Mouse (Mus musculus) neural tube, embryonic 13.5 days (tissue): Measurements from ENCODE around the gene Lrrc55. TPM values are rescaled to one million over a fixed set of nuclear protein-coding genes. Genes with fewer than 3 reads are reported as not detected.

Experiments
- ATAC-seq: fragments of 200-750 bp; cut with Nextera tagmentation; 2 replicates; pipeline ENCODE4 v1.8.0; 2017; ENCODE audit warnings: low read depth, mild to moderate bottlenecking, moderate TSS enrichment, moderate library complexity
- H3K27ac ChIP-seq: fragments of 300-500 bp; sonication (generic); replicated peaks from 2 replicates; pipeline ENCODE4 v1.5.1; 2015; ENCODE audit warnings: moderate library complexity, mild to moderate bottlenecking, inconsistent platforms
- H3K27me3 ChIP-seq: fragments of 300-500 bp; sonication (generic); 2 replicates; pipeline ENCODE4 v1.6.1; 2015; ENCODE audit warnings: mild to moderate bottlenecking, inconsistent platforms
- H3K36me3 ChIP-seq: fragments of 300-500 bp; sonication (generic); 2 replicates; pipeline ENCODE4 v1.6.1; 2015; ENCODE audit warnings: mild to moderate bottlenecking, inconsistent platforms
- H3K4me1 ChIP-seq: fragments of 300-500 bp; sonication (generic); replicated peaks from 2 replicates; pipeline ENCODE4 v1.6.1; 2015; ENCODE audit warnings: inconsistent platforms
- H3K4me2 ChIP-seq: fragments of 300-500 bp; sonication (generic); 2 replicates; pipeline ENCODE4 v1.6.1; 2015; ENCODE audit warnings: inconsistent platforms, mild to moderate bottlenecking, moderate library complexity
- H3K4me3 ChIP-seq: fragments of 300-500 bp; sonication (generic); 2 replicates; pipeline ENCODE4 v1.5.1; 2015; ENCODE audit warnings: mild to moderate bottlenecking, inconsistent platforms
- H3K9ac ChIP-seq: fragments of 300-500 bp; sonication (generic); 2 replicates; pipeline ENCODE4 v1.6.1; 2015; ENCODE audit warnings: moderate library complexity, mild to moderate bottlenecking, inconsistent platforms
- H3K9me3 ChIP-seq: fragments of 300-500 bp; sonication (generic); 2 replicates; pipeline ENCODE4 v1.6.1; 2016; ENCODE audit warnings: inconsistent platforms
- WGBS: fragments of 180-500 bp; shearing (Covaris S2); methylation state at CpG from one replicate; pipeline ENCODE4 v1.1.7; 2015; 5-methylcytosine and 5-hydroxymethylcytosine counted together
- polyA plus RNA-seq: library from polyadenylated mRNA; unstranded; fragments of >200 nt; fragmentation: Nextera tagmentation; extraction: Ambion mirVana; gene quantifications from 2 replicates; pipeline ENCODE4 v1.2.1, GENCODE M21; 2015

Lrrc55 gene
- polyA plus RNA-seq, 1 experiment from 2014 or later: 5.1 TPM

DNA sequence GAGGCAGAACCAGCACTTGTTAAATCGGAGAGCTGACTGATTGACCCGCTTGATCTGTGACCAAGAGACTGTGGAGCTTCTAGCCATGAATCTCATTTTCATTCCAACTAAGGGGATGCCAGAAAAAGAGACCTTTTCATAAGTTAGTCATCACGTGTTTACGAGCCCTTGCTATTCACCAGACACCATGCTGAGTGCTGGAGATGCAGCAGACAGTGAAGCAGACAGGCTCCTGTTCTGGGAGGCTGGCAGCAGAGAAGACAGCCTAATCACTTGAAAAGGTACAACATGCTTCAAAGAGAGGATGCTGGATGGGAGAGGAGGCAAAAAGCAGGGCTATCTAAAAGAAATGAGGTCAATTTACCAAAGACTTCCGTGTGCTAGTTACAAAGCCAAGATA lies 12.3 kb upstream of the Lrrc55 start:
- no peak overlapping the region for H3K4me2 ChIP-seq
- H3K27me3 ChIP-seq: no peaks in the 10 kb centered on the region
- 64% methylated on average over 5 of the region's 5 CpGs for WGBS
- H3K4me3 ChIP-seq: no peak overlapping the region
- H3K27ac ChIP-seq: no peak overlapping the region
- H3K9ac ChIP-seq: no peak overlapping the region
- no peaks in the 10 kb centered on the region for H3K4me1 ChIP-seq
- no peaks in the 10 kb centered on the region for H3K36me3 ChIP-seq
- no peaks in the 10 kb centered on the region for H3K9me3 ChIP-seq
- no peak for ATAC-seq

- 73% methylated on average over 8 of the region's 8 CpGs for WGBS
These were observed 8.2 kb upstream of the Lrrc55 start for GRCm38 (mm10) chr2:85205170-85205569.

DNA sequence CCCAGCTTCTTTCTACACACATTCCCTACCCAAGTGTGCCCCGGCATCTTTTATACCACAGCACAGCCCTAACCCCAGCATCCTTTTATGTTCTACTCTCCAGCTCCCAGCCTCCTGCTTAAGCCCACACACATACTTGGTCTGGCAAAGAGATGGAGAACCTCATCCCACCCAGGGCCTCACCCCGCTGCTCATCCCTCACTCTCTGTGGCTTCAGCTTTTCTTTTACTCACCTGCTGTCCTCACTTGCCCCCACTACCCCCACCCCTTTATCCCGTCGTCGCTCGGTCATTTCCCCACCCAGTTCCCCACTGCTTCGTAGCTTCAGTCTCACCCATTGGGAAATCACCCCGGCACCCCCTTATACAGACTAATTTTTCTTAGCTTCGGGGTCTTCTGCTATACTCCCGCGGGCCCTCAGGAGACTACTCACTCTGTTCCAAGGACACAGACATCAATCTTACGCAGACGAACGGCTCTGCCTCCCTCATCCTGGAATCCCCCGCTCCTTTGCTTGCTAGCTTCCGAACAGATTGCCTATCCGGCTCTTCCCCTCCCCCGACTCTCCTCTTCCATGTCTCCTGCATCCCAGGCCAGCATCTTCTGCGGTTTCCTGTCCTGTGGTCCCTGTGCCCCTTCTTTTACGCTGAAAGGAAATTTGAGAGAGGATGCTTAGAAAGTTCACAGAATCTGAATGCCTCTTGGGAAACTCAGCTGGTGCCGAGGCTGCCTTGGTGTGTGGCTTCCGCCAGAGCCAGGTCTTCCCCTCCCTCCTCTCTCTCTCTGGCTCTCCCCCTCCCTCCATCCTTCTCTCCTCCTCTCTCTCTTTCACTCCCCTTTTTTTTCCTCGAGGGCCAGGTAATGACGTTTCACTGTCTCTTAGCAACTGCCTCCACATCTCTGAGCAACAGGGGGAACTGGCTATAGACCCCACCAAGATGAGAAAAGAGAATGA lies 1.3 kb upstream of the Lrrc55 start:
- 2% methylated on average over 24 of the region's 24 CpGs for WGBS
- peak overlapping the region; percentile 71 for H3K9ac ChIP-seq
- H3K36me3 ChIP-seq: no peaks in the 10 kb centered on the region
- no peaks in the 10 kb centered on the region for H3K9me3 ChIP-seq
- H3K4me2 ChIP-seq: peak overlapping the region; percentile 65
- H3K4me1 ChIP-seq: peaks cover 15% of the 10 kb centered on the region
- peak; percentile 90 for ATAC-seq
- peak overlapping the region; percentile 45 for H3K4me3 ChIP-seq
- no peaks in the 10 kb centered on the region for H3K27me3 ChIP-seq
- H3K27ac ChIP-seq: peak overlapping the region; percentile 72

More at GRCm38 (mm10) chr2:85205170-85205569, 8.2 kb upstream of the Lrrc55 start:
- Histone ChIP-seq H3K36me3 (no peaks in the 10 kb centered on the region), H3K9me3 (no peaks in the 10 kb centered on the region), H3K27ac (no peak overlapping the region), H3K4me2 (no peak overlapping the region), H3K9ac (no peak overlapping the region), H3K27me3 (no peaks in the 10 kb centered on the region), H3K4me3 (no peak overlapping the region), H3K4me1 (no peaks in the 10 kb centered on the region)
- no peak for ATAC-seq

DNA sequence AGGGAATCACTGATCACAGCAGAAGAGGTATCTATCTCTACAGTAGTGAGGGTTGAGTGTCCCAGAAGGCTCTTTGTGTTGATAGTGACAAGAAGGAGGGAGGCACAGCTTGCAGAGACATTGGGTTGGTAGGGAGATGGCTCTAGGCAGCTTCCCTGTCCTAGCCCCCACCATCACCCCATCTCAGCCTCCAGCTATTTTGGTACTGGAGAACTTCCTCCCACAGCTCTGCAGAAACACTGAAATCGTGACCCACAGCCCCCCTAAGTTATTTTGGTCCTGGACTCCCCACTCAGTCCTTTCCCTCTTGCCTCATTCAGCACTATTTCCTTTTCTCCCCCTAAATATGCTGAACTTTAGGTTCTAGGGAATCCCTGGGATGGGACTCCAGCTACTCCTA lies 2.4 kb downstream of the Lrrc55 start:
- H3K4me3 ChIP-seq: no peak overlapping the region
- no peak overlapping the region for H3K4me2 ChIP-seq

DNA sequence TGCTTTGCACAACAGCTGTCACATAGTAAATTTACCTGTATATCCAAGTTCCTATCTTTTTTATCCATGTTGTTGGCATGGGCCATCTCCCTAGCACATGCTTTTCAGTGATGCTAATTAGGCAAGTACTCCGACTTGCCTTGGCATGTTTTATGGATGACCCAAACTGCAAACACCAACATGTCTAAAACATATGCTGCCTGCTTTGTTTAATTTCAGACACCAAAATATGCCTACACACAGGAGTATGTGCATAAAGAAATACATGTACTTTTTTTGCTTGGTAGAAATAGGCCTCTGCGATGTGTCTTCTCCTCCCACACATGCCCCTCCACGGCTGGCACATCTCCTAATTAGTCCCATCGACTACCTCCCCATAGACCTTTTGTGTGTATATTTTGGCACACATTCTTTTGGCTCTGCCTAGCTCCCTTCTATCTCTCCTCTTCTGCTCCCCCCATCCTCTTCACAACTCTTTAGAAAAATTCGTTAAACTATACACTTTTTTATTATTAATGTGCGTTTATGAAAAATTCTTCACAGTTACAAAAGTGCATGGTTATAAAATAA lies 9.3 kb downstream of the Lrrc55 start:
- ATAC-seq: no peak
- Histone ChIP-seq H3K9ac (no peak overlapping the region), H3K4me1 (no peaks in the 10 kb centered on the region), H3K4me3 (no peak overlapping the region), H3K27ac (no peak overlapping the region), H3K9me3 (no peaks in the 10 kb centered on the region), H3K27me3 (no peaks in the 10 kb centered on the region), H3K36me3 (0 out of 2 replicates have a peak, but pooled peaks cover 7% of the 10 kb centered on the region), H3K4me2 (no peak overlapping the region)
- WGBS: 89% methylated on average over 6 of the region's 6 CpGs

More for the DNA sequence above, 2.4 kb downstream of the Lrrc55 start:
- H3K4me1 ChIP-seq: peaks cover 15% of the 10 kb centered on the region
- no peaks in the 10 kb centered on the region for H3K9me3 ChIP-seq
- H3K27me3 ChIP-seq: no peaks in the 10 kb centered on the region
- H3K9ac ChIP-seq: no peak overlapping the region
- 0 out of 2 replicates have a peak, but pooled peaks cover 7% of the 10 kb centered on the region for H3K36me3 ChIP-seq
- no peak for ATAC-seq
- H3K27ac ChIP-seq: no peak overlapping the region
- 52% methylated on average over 1 of the region's 1 CpGs for WGBS

DNA sequence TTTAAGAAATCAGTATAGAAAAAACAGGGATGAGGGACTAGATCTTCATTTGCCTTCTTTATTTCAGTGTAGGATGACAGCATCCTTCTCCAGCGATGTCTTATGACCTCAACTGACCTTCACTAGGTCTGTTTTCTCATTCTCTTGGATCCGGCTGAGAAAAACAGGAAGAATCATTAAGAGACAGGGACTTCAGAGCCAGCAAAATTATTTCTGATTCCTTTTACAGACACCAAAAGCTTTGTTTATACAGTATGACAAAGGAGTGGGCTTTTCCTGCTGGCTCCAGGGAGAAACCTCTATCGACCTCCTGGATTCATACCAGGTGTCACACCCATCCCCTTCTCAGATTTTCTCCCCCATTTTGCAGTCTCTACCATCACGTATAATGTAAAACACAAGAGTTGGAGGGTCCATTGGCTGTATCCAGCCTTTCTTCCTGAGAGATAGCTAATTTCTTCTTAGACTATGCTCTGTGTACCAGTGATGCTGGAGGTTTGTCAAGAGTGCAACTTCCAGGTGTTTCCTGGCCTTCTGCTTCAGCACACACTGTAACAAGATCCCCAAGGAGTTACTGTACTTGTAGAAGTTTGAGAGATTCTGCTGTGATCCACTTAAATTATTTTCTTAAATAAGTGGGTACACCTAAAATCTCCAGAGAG lies 18.7 kb downstream of the Lrrc55 start:
- no peak for ATAC-seq
- WGBS: 76% methylated on average over 4 of the region's 4 CpGs

DNA sequence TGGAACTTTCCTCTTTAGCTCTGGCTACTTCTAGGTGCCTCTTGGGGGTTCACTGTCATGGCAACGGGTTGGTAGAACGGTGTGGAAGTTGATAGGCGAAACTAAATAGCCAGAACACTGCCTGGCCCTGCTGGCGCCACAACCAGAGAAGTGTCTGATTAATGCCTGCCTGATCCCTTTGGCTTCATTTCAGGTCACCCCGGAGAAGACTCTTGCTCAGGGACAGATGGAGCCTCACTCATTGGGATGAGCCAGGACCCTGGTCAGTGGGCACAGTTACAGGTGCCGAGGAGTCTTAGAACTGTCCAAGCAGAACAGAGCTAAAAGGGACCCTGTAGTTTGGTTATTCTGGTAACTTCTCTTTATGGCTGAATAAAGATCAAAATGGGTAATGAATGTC lies 23.5 kb downstream of the Lrrc55 start:
- Histone ChIP-seq H3K4me1 (peaks cover 3% of the 10 kb centered on the region; the same call in 1 of the 2 replicates), H3K27ac (no peak overlapping the region), H3K9me3 (no peaks in the 10 kb centered on the region), H3K4me2 (no peak overlapping the region), H3K27me3 (no peaks in the 10 kb centered on the region), H3K4me3 (no peak overlapping the region), H3K36me3 (no peaks in the 10 kb centered on the region), H3K9ac (no peak overlapping the region)
- ATAC-seq: no peak
- WGBS: 63% methylated on average over 6 of the region's 6 CpGs

More for the DNA sequence above, 18.7 kb downstream of the Lrrc55 start:
- Histone ChIP-seq H3K4me3 (no peak overlapping the region), H3K27ac (no peak overlapping the region), H3K36me3 (no peaks in the 10 kb centered on the region), H3K4me1 (peaks cover 3% of the 10 kb centered on the region; the same call in 1 of the 2 replicates), H3K27me3 (no peaks in the 10 kb centered on the region), H3K9ac (no peak overlapping the region), H3K9me3 (no peaks in the 10 kb centered on the region), H3K4me2 (no peak overlapping the region)

- 85% methylated on average over 2 of the region's 2 CpGs for WGBS
- Histone ChIP-seq H3K9ac (no peak overlapping the region), H3K27ac (no peak overlapping the region), H3K27me3 (no peaks in the 10 kb centered on the region), H3K4me2 (no peak overlapping the region), H3K4me1 (peaks cover 3% of the 10 kb centered on the region; the same call in 1 of the 2 replicates), H3K36me3 (no peaks in the 10 kb centered on the region), H3K4me3 (no peak overlapping the region), H3K9me3 (no peaks in the 10 kb centered on the region)
- ATAC-seq: no peak
These were observed 24.3 kb downstream of the Lrrc55 start for GRCm38 (mm10) chr2:85172763-85173103.

DNA sequence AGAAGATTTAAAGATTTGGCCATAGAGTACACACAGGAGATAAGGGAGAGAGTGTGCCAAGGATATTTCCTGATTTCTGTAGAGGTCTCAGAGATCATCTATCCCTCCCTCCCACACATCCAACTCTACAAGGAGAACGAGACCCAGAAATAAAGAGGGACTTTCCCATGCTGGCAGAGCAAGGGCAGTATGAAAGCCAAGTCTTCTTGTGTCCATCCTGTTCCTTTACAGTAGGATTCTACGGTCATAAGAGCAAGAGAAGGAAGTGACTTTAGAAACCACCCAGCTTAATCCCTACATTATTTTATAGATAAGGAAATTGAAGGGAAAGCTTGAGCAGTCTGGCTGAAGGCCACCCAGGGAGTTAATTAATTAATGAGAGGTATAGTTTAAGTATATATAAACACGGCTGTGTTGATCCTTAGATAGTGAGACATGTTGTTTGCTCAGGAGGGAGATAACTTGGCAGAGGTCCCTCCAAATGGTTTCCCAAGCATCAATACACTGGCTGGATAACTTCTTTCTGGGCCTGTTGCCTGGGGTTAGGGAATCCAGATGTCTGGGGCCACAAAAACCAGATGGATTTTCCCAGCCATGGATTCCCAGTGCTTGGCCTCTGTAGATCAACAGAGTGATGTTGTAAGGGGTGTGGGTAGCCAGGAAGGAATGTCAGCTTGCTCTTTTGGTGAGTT lies 24.8 kb downstream of the Lrrc55 start:
- Histone ChIP-seq H3K9ac (no peak overlapping the region), H3K27me3 (no peaks in the 10 kb centered on the region), H3K4me2 (no peak overlapping the region), H3K4me1 (peaks cover 3% of the 10 kb centered on the region; the same call in 1 of the 2 replicates), H3K27ac (no peak overlapping the region), H3K4me3 (no peak overlapping the region), H3K36me3 (no peaks in the 10 kb centered on the region), H3K9me3 (no peaks in the 10 kb centered on the region)
- ATAC-seq: no peak
- 78% methylated on average over 3 of the region's 3 CpGs for WGBS

DNA sequence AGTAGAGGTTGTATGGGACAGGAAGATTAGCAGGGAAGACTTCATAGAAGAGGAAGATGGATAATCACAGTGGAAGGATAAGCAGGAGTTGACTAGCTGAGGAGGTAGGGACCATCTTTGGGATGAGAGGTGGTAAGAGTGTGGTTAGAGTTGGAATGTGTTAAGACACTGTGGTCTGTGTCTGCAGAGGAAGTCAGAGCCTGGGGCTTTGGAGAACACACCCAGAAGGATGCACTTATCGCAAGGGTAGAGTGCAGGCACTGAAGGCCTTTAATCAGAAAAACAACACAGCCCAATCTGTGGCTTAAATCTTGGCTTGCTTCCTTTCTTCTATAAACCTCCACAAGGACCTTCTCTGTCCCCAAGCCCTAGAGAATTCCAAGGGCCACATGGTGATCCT lies 28.7 kb downstream of the Lrrc55 start:
- WGBS: 82% methylated on average over 1 of the region's 1 CpGs

GRCm38 (mm10) chr2:85167624-85168023 lies 29.4 kb downstream of the Lrrc55 start:
- Histone ChIP-seq H3K4me2 (no peak overlapping the region), H3K27me3 (no peaks in the 10 kb centered on the region), H3K4me1 (no peaks in the 10 kb centered on the region), H3K9me3 (no peaks in the 10 kb centered on the region), H3K27ac (no peak overlapping the region), H3K4me3 (no peak overlapping the region), H3K36me3 (no peaks in the 10 kb centered on the region), H3K9ac (no peak overlapping the region)
- ATAC-seq: no peak
- 74% methylated on average over 1 of the region's 1 CpGs for WGBS

More for the DNA sequence above, 28.7 kb downstream of the Lrrc55 start:
- Histone ChIP-seq H3K27ac (no peak overlapping the region; the same call in 1 of the 2 replicates), H3K4me3 (no peak overlapping the region), H3K4me2 (no peak overlapping the region), H3K4me1 (no peaks in the 10 kb centered on the region), H3K27me3 (no peaks in the 10 kb centered on the region), H3K9ac (no peak overlapping the region), H3K36me3 (no peaks in the 10 kb centered on the region), H3K9me3 (no peaks in the 10 kb centered on the region)
- ATAC-seq: no peak
